Mouse (Mus musculus) lung, embryonic 14.5 days (tissue): Measurements from ENCODE around the gene Mfng. TPM values are rescaled to one million over a fixed set of nuclear protein-coding genes. Genes with fewer than 3 reads are reported as not detected.

Experiments
- ATAC-seq: fragments of 200-750 bp; cut with Nextera tagmentation; 2 replicates; pipeline ENCODE4 v1.8.0; 2017; ENCODE audit warnings: mild to moderate bottlenecking, moderate TSS enrichment, moderate library complexity; ENCODE audit not compliant: insufficient read depth
- DNase-seq: peaks from one replicate; pipeline ENCODE4 v3.0.0-alpha.2; 2015
- H3K27ac ChIP-seq: fragments of 300-500 bp; sonication (generic); 2 replicates; pipeline ENCODE4 v1.5.1; 2014; ENCODE audit warnings: low read depth, mild to moderate bottlenecking, moderate library complexity
- H3K27me3 ChIP-seq: fragments of 300-500 bp; sonication (generic); 2 replicates; pipeline ENCODE4 v1.6.1; 2014; ENCODE audit warnings: low read length, control low read depth; ENCODE audit not compliant: insufficient read depth
- H3K36me3 ChIP-seq: fragments of 300-500 bp; sonication (generic); 2 replicates; pipeline ENCODE4 v1.6.1; 2014; ENCODE audit warnings: control low read depth; ENCODE audit not compliant: insufficient read depth
- H3K4me1 ChIP-seq: fragments of 300-500 bp; sonication (generic); 2 replicates; pipeline ENCODE4 v1.6.1; 2014; ENCODE audit warnings: antibody characterized with exemption, control low read depth; ENCODE audit not compliant: insufficient read depth
- H3K4me2 ChIP-seq: fragments of 300-500 bp; sonication (generic); 2 replicates; pipeline ENCODE4 v1.6.1; 2014; ENCODE audit warnings: mild to moderate bottlenecking
- H3K4me3 ChIP-seq: fragments of 300-500 bp; sonication (generic); 2 replicates; pipeline ENCODE4 v1.5.1; 2014; ENCODE audit warnings: low read depth, low read length
- H3K9ac ChIP-seq: fragments of 300-500 bp; sonication (generic); 2 replicates; pipeline ENCODE4 v1.6.1; 2014
- H3K9me3 ChIP-seq: fragments of 300-500 bp; sonication (generic); 2 replicates; pipeline ENCODE4 v1.6.1; 2016; ENCODE audit warnings: low read depth, low read length, control low read depth
- CTCF ChIP-seq: IDR thresholded peaks from 2 replicates; pipeline ENCODE4 v1.5.1; 2016; ENCODE audit warnings: antibody characterized with exemption, low read depth
- WGBS: fragments of 180-500 bp; shearing (Covaris S2); extraction: QIAGEN DNeasy Blood & Tissue Kit; methylation state at CpG from one replicate; pipeline ENCODE4 v1.1.7; 2014; 5-methylcytosine and 5-hydroxymethylcytosine counted together
- polyA plus RNA-seq: library from polyadenylated mRNA; unstranded; fragments of >200 nt; fragmentation: Nextera tagmentation; extraction: Ambion mirVana; gene quantifications from 2 replicates; pipeline ENCODE4 v1.2.1, GENCODE M21; 2014

Gene Mfng
- polyA plus RNA-seq, 1 experiment from 2014 or later, result 34.3 TPM

DNA sequence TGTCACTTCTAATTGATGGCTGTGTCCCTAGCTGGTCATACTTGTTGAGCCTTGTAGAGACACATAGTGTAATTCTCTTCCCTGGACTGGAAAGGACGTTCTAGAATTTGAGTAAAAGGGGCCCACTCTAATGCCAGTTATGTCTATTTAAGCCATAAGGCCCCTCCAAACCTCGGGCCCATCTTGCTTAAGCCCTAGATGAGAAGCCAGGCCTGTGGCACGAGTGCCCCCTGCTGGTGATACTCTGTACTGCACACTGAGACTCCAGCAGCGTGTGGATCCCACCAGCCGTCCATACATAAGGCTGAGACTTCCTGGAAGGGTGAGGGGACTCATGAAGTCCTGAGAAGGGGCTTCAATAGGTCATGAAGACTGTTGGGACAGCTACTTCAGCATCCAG lies 29.1 kb downstream of the Mfng start:
- Histone ChIP-seq H3K9me3 (no peaks in the 10 kb centered on the region), H3K9ac (no peak overlapping the region), H3K4me3 (no peak overlapping the region), H3K4me2 (no peak overlapping the region), H3K36me3 (no peaks in the 10 kb centered on the region), H3K4me1 (no peaks in the 10 kb centered on the region), H3K27ac (no peak overlapping the region), H3K27me3 (no peaks in the 10 kb centered on the region)
- TF ChIP-seq CTCF, result peak; percentile 97
- WGBS, result 5% methylated on average over 5 of the region's 5 CpGs
- DNase-seq (peak; percentile 88), ATAC-seq (no peak)

DNA sequence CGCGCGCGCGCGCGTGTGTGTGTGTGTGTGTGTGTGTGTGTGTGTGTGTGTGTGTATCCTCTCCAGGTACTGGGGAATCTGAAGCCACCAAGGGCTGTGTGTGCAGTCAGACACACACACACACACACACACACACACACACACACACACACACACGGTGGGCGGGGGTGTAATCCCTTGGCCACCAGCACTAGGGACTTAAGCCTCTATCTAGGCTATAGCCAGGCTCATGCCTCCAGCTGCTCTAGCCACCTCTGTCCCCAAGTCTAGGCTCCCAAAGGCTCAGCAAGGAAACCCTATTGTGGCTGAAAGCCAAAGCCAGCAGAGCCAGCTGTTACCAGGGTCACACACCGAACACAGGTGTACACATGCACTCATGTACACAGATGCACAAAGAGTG lies 30.4 kb downstream of the Mfng start:
- no peak for DNase-seq
- no peak for TF ChIP-seq CTCF
- 85% methylated on average over 10 of the region's 10 CpGs for WGBS
- ATAC-seq, result no peak
- no peaks in the 10 kb centered on the region for H3K36me3 ChIP-seq
- H3K9me3 ChIP-seq, result no peaks in the 10 kb centered on the region
- H3K4me2 ChIP-seq, result no peak overlapping the region
- H3K9ac ChIP-seq, result no peak overlapping the region
- H3K4me1 ChIP-seq, result no peaks in the 10 kb centered on the region
- H3K27ac ChIP-seq, result no peak overlapping the region
- H3K27me3 ChIP-seq, result no peaks in the 10 kb centered on the region
- no peak overlapping the region for H3K4me3 ChIP-seq

DNA sequence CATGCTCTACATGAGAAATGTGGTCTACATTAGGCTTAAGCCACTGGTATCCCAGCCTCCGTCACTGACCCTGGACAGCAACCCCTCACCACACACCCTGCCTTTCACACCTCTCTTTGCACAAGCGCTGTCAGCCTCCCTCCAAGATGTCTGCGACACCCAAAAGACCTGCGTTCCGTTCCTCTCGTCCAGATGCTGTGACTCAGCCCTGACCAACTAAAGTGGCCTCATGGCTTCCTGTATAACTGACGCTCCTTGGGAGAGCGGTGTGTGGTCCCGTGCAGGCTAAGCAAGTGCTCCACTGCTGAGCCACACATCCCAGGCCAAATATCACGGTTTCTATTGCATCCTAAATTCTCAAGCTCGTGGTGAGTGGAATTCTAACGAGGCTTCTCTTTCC lies 32.6 kb downstream of the Mfng start:
- DNase-seq (no peak), ATAC-seq (no peak)
- no peaks in the 10 kb centered on the region for H3K36me3 ChIP-seq
- no peak overlapping the region for H3K9ac ChIP-seq
- no peaks in the 10 kb centered on the region for H3K4me1 ChIP-seq
- H3K9me3 ChIP-seq, result no peaks in the 10 kb centered on the region
- TF ChIP-seq CTCF, result no peak
- no peak overlapping the region for H3K4me2 ChIP-seq
- WGBS, result 38% methylated on average over 12 of the region's 12 CpGs
- H3K27me3 ChIP-seq, result 0 out of 2 replicates have a peak, but pooled peaks cover 4% of the 10 kb centered on the region
- no peak overlapping the region for H3K4me3 ChIP-seq
- no peak overlapping the region for H3K27ac ChIP-seq

- no peaks in the 10 kb centered on the region for H3K9me3 ChIP-seq
- H3K4me1 ChIP-seq, result no peaks in the 10 kb centered on the region
- H3K27me3 ChIP-seq, result 0 out of 2 replicates have a peak, but pooled peaks cover 4% of the 10 kb centered on the region
- H3K4me3 ChIP-seq, result no peak overlapping the region
- TF ChIP-seq CTCF, result no peak
- ATAC-seq (no peak), DNase-seq (no peak)
- WGBS, result 55% methylated on average over 6 of the region's 6 CpGs
- no peak overlapping the region for H3K27ac ChIP-seq
- no peak overlapping the region for H3K4me2 ChIP-seq
- H3K36me3 ChIP-seq, result no peaks in the 10 kb centered on the region
- no peak overlapping the region for H3K9ac ChIP-seq
Observed at GRCm38 (mm10) chr15:78737146-78737545, 36.1 kb downstream of the Mfng start.

GRCm38 (mm10) chr15:78736681-78737100 lies 36.6 kb downstream of the Mfng start:
- no peaks in the 10 kb centered on the region for H3K36me3 ChIP-seq
- TF ChIP-seq CTCF, result no peak
- H3K4me3 ChIP-seq, result no peak overlapping the region
- no peak overlapping the region for H3K4me2 ChIP-seq
- H3K4me1 ChIP-seq, result no peaks in the 10 kb centered on the region
- ATAC-seq (no peak), DNase-seq (no peak)
- WGBS, result 21% methylated on average over 7 of the region's 7 CpGs
- no peaks in the 10 kb centered on the region for H3K9me3 ChIP-seq
- no peak overlapping the region for H3K27ac ChIP-seq
- H3K27me3 ChIP-seq, result 0 out of 2 replicates have a peak, but pooled peaks cover 4% of the 10 kb centered on the region
- no peak overlapping the region for H3K9ac ChIP-seq

DNA sequence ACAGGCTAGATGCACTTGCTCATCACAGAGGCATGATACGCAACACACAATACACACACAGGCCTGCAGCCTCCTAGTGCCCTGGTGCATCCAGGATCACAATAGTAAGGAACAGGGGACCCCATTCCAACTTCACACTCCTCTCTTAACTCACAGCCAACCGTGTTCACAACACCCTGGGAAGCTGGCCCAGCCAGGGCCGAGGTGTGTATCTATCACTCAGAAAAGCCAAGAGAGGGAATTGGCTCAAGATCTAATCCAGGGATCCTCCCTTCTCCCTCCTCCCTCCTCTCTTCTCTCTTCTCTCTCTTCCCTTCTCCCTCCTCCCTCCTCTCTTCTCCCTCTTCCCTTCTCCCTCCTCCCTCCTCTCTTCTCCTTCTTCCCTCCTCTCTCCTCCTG lies 37.1 kb downstream of the Mfng start:
- H3K27ac ChIP-seq, result no peak overlapping the region
- 43% methylated on average over 3 of the region's 3 CpGs for whole genome bisulfite sequencing
- no peaks in the 10 kb centered on the region for H3K4me1 ChIP-seq
- no peak overlapping the region for H3K9ac ChIP-seq
- 0 out of 2 replicates have a peak, but pooled peaks cover 4% of the 10 kb centered on the region for H3K27me3 ChIP-seq
- DNase-seq (no peak), ATAC-seq (no peak)
- no peaks in the 10 kb centered on the region for H3K36me3 ChIP-seq
- H3K4me3 ChIP-seq, result no peak overlapping the region
- no peak overlapping the region for H3K4me2 ChIP-seq
- no peak for TF ChIP-seq CTCF
- H3K9me3 ChIP-seq, result no peaks in the 10 kb centered on the region

GRCm38 (mm10) chr15:78735431-78736180 lies 37.7 kb downstream of the Mfng start:
- 22% methylated on average over 17 of the region's 17 CpGs for WGBS
- Histone ChIP-seq H3K27ac (no peak overlapping the region), H3K36me3 (no peaks in the 10 kb centered on the region), H3K4me3 (no peak overlapping the region), H3K4me1 (no peaks in the 10 kb centered on the region), H3K9ac (no peak overlapping the region), H3K27me3 (0 out of 2 replicates have a peak, but pooled peaks cover 4% of the 10 kb centered on the region), H3K9me3 (no peaks in the 10 kb centered on the region), H3K4me2 (no peak overlapping the region)
- no peak for TF ChIP-seq CTCF
- DNase-seq, result no peak
- ATAC-seq, result no peak
